Mouse (Mus musculus): ENCODE measurements at regions not wholly inside any gene's neighbourhood (a gene's known extent, or its start where the extent isn't known, plus 50 kb on each side); places are given as distances from the start of the nearest gene placed in this dataset.

DNA sequence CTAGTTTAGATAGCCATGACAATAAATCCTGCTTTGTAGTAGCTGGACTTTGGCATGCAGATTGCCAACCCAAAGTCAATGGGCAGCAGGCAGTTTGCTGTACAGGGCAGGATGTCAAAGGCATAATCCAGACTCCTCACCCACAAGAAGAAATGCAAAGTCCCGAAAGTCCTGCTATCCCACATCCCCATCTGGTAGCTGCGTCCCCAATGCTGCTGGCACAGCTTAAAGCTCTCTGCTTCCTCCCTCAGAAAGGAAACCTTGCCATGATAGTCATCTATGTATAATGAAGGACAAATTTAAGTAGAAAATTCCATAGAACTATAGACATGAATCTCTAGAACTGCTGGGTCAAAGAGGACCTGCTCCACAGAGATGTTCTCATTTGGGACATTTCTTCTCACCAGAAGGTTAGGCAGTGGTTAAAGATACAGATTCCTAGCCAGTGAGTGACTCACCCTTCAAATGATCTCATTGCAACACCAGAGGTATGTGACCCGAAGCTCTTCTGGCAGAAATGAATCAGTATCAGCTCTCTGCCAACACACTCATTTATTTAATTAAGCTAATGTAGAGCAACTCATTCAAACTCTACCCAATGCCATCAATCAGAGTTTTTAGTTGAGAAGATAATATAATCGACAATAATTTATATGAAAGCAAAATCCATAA, 217.3 kb upstream of the Tusc1 start:
- TF ChIP-seq CTCF (IDR thresholded peaks at IDR 0.05; ENCODE audit: extremely low read depth, insufficient read length, insufficient replicate concordance, low read depth, low read length) (no peak), POLR2A (IDR thresholded peaks at IDR 0.05; ENCODE audit: low read depth, low read length) (no peak)
